35 mouse cellular contexts compared by ENCODE assay signal in the genomic region with DNA sequence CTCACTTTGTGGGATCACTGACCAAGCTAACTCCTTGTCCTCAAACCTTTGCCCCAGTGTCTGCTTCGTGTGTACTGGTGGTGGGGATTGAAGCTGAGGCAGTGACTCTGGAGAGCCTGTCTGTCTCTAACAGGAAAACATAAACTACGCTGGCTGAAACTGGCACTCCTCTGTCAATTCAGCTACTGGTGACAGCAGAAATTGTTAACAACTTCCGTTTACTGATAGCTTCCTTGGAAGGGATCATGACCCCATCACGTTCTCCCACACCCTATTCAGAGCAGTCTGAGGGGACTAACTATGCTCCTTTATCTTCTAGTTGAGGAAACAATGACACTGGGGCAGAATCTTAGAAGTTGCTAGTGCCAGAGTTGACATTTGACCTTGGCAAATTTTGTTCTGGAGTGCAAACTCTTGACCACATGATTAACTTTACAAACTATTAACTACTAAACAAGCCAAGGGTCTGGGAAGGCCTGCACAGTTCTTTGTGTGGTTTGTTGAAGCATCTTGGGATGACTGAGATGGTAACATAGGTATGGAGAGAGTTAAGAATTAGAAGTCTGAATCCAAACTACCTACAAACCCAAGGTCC.
A peak's percentile ranks its signal among the peaks of the same experiment; 100 is the strongest.
DNase-seq lines count a peak whose midpoint lies in the region; ATAC-seq lines count a peak whose summit lies in the region.
"Had no signal": no experiment of that assay in that cellular context is flagged by ENCODE, and none has a peak within 500 bp of the region (broad histone marks: within the 10 kb centered on the region; RNA-seq: fewer than 3 reads in every experiment).

No protein-coding gene starts in this region.

- WGBS in intestine, embryonic 15.5 days = 13% methylated on average over 4 of the region's 4 CpGs
- WGBS in intestine, embryonic 16.5 days = 26% methylated on average over 4 of the region's 4 CpGs
- WGBS in liver, embryonic 13.5 days (ENCODE audit: insufficient replicate concordance) = 11% methylated on average over 4 of the region's 4 CpGs
- 15% methylated on average over 4 of the region's 4 CpGs for WGBS in liver, embryonic 12.5 days (ENCODE audit: insufficient replicate concordance)

- H3K27me3 ChIP-seq in intestine, embryonic 15.5 days (replicated peaks) = no peaks in the 10 kb centered on the region
- no peaks in the 10 kb centered on the region for H3K27me3 ChIP-seq in intestine, embryonic 16.5 days (replicated peaks; ENCODE audit: control insufficient read depth, insufficient read depth, low read length)
- H3K27me3 ChIP-seq in liver, embryonic 13.5 days = no peaks in the 10 kb centered on the region
- no peaks in the 10 kb centered on the region for H3K27me3 ChIP-seq in liver, embryonic 12.5 days (replicated peaks)
- H3K27me3 ChIP-seq: forebrain, embryonic 15.5 days; hindbrain, embryonic 13.5 days; limb, embryonic 12.5 days; neural tube, embryonic 13.5 days; stomach, embryonic 15.5 days had no signal

- 0 out of 2 replicates have a peak, but pooled peaks have one; percentile 26 for ATAC-seq in intestine, embryonic 15.5 days
- ATAC-seq in intestine, embryonic 16.5 days = no peak
- no peak for ATAC-seq in liver, embryonic 13.5 days (ENCODE audit: low read depth)
- ATAC-seq in liver, embryonic 12.5 days = no peak
- ATAC-seq: CD4-positive, CD25-positive, alpha-beta regulatory T cell, adult 4 months; forebrain, embryonic 15.5 days; midbrain, embryonic 16.5 days had no signal

- no peaks in the 10 kb centered on the region for H3K9me3 ChIP-seq in intestine, embryonic 15.5 days
- H3K9me3 ChIP-seq in intestine, embryonic 16.5 days (ENCODE audit: control insufficient read depth, low read length) = no peaks in the 10 kb centered on the region; the same call in 1 of the 2 replicates
- H3K9me3 ChIP-seq in liver, embryonic 13.5 days (replicated peaks) = no peaks in the 10 kb centered on the region
- no peaks in the 10 kb centered on the region for H3K9me3 ChIP-seq in liver, embryonic 12.5 days (replicated peaks)
- H3K9me3 ChIP-seq: embryonic facial prominence, embryonic 13.5 days; forebrain, embryonic 10.5 days; forebrain, embryonic 15.5 days; heart, embryonic 12.5 days; hindbrain, embryonic 13.5 days; limb, embryonic 12.5 days; midbrain, embryonic 10.5 days; neural tube, embryonic 13.5 days; stomach, embryonic 15.5 days had no signal

- H3K4me3 ChIP-seq in intestine, embryonic 15.5 days (replicated peaks) = no peak overlapping the region
- H3K4me3 ChIP-seq in intestine, embryonic 16.5 days (ENCODE audit: low read length) = no peak overlapping the region
- no peak overlapping the region for H3K4me3 ChIP-seq in liver, embryonic 13.5 days (replicated peaks)
- H3K4me3 ChIP-seq in liver, embryonic 12.5 days = no peak overlapping the region
- no peak overlapping the region for H3K4me3 ChIP-seq in brown adipose tissue, adult 24 weeks (ENCODE audit: insufficient read depth, low read depth, low read length)
- H3K4me3 ChIP-seq: embryonic facial prominence, embryonic 13.5 days; forebrain, embryonic 10.5 days; forebrain, embryonic 15.5 days; heart, adult 2 months; heart, embryonic 12.5 days; hindbrain, embryonic 13.5 days; layer of hippocampus, adult 2 months; left cerebral cortex, adult 2 months; limb, embryonic 12.5 days; midbrain, embryonic 10.5 days; myocyte; neural tube, embryonic 13.5 days; stomach, embryonic 15.5 days had no signal

- H3K4me2 ChIP-seq in intestine, embryonic 15.5 days (replicated peaks) = no peak overlapping the region
- H3K4me2 ChIP-seq in intestine, embryonic 16.5 days (ENCODE audit: low read depth, low read length) = no peak overlapping the region
- no peak overlapping the region for H3K4me2 ChIP-seq in liver, embryonic 13.5 days
- H3K4me2 ChIP-seq in liver, embryonic 12.5 days = no peak overlapping the region
- H3K4me2 ChIP-seq: embryonic facial prominence, embryonic 13.5 days; forebrain, embryonic 15.5 days; heart, embryonic 12.5 days; hindbrain, embryonic 13.5 days; limb, embryonic 12.5 days; neural tube, embryonic 13.5 days; stomach, embryonic 15.5 days had no signal

- H3K4me1 ChIP-seq in intestine, embryonic 15.5 days (replicated peaks) = 0 out of 2 replicates have a peak, but pooled peaks cover 8% of the 10 kb centered on the region
- H3K4me1 ChIP-seq in intestine, embryonic 16.5 days (ENCODE audit: control insufficient read depth, insufficient read depth, low read length) = peaks cover 16% of the 10 kb centered on the region
- peaks cover 55% of the 10 kb centered on the region for H3K4me1 ChIP-seq in liver, embryonic 13.5 days (replicated peaks)
- peaks cover 52% of the 10 kb centered on the region for H3K4me1 ChIP-seq in liver, embryonic 12.5 days
- H3K4me1 ChIP-seq in brown adipose tissue, adult 24 weeks (ENCODE audit: control insufficient read depth, insufficient read depth, insufficient read length, low read length) = peaks cover 9% of the 10 kb centered on the region
- H3K4me1 ChIP-seq: forebrain, embryonic 15.5 days; neural tube, embryonic 13.5 days had no signal

- no peak overlapping the region for H3K9ac ChIP-seq in intestine, embryonic 15.5 days
- no peak overlapping the region for H3K9ac ChIP-seq in intestine, embryonic 16.5 days (ENCODE audit: low read depth, low read length)
- H3K9ac ChIP-seq in liver, embryonic 13.5 days = no peak overlapping the region
- H3K9ac ChIP-seq in liver, embryonic 12.5 days = no peak overlapping the region
- H3K9ac ChIP-seq: embryonic facial prominence, embryonic 13.5 days; forebrain, embryonic 15.5 days; heart, embryonic 12.5 days; hindbrain, embryonic 13.5 days; limb, embryonic 12.5 days; liver, embryonic 14.5 days; neural tube, embryonic 13.5 days; stomach, embryonic 15.5 days had no signal

- no peak overlapping the region for H3K27ac ChIP-seq in intestine, embryonic 15.5 days
- no peak overlapping the region for H3K27ac ChIP-seq in intestine, embryonic 16.5 days (ENCODE audit: low read length)
- H3K27ac ChIP-seq in liver, embryonic 13.5 days = 0 out of 2 replicates have a peak overlapping the region, but pooled peaks have one; percentile 15
- H3K27ac ChIP-seq in liver, embryonic 12.5 days = no peak overlapping the region
- H3K27ac ChIP-seq in brown adipose tissue, adult 24 weeks (replicated peaks; ENCODE audit: low read depth, low read length) = peak overlapping the region; percentile 54
- H3K27ac ChIP-seq: embryonic facial prominence, embryonic 13.5 days; forebrain, embryonic 10.5 days; forebrain, embryonic 15.5 days; heart, adult 2 months; hindbrain, embryonic 13.5 days; layer of hippocampus, adult 2 months; left cerebral cortex, adult 2 months; limb, embryonic 12.5 days; liver, embryonic 14.5 days; midbrain, embryonic 10.5 days; neural tube, embryonic 13.5 days; stomach, embryonic 15.5 days had no signal

- H3K36me3 ChIP-seq in intestine, embryonic 15.5 days = no peaks in the 10 kb centered on the region
- H3K36me3 ChIP-seq in intestine, embryonic 16.5 days (ENCODE audit: control insufficient read depth, insufficient read depth, low read length) = no peaks in the 10 kb centered on the region
- H3K36me3 ChIP-seq in liver, embryonic 13.5 days = no peaks in the 10 kb centered on the region
- H3K36me3 ChIP-seq in liver, embryonic 12.5 days = no peaks in the 10 kb centered on the region
- H3K36me3 ChIP-seq: embryonic facial prominence, embryonic 13.5 days; forebrain, embryonic 10.5 days; forebrain, embryonic 15.5 days; heart, embryonic 12.5 days; hindbrain, embryonic 13.5 days; limb, embryonic 12.5 days; midbrain, embryonic 10.5 days; neural tube, embryonic 13.5 days; stomach, embryonic 15.5 days had no signal

- no peak for DNase-seq in liver, embryonic 13.5 days
- DNase-seq in yolk sac, embryonic 10.5 days (ENCODE audit: low spot score) = peak; percentile 58
- DNase-seq in testis, postnatal 10 days (ENCODE audit: low spot score) = no peak
- DNase-seq: adrenal gland, postnatal 25 days; cerebellum, adult 18-20 months; cerebellum, postnatal 10 days; gastrocnemius, postnatal 25 days; heart, adult 2 months; heart, postnatal 4 days; kidney, adult 18-20 months; kidney, postnatal 10 days; lung, adult 2 months; lung, postnatal 10 days; right cerebral cortex, postnatal 4 days; thymus, adult 18-20 months; thymus, postnatal 25 days had no signal

Comparison
In these comparisons a context has a peak if more than half of its experiments do, and no peak if none do; other contexts are left out.
1. H3K27ac ChIP-seq: peak in liver, embryonic 13.5 days (single experiment) and brown adipose tissue, adult 24 weeks (single experiment); none in intestine, embryonic 15.5 days (single experiment), intestine, embryonic 16.5 days (single experiment) and liver, embryonic 12.5 days (single experiment).